Mouse (Mus musculus): Measurements from ENCODE around the gene Igf1r. TPM values are rescaled to one million over a fixed set of nuclear protein-coding genes. Genes with fewer than 3 reads are reported as not detected.

Igf1r gene
- polyA plus RNA-seq, 1 experiment from 2014 or later = 4.3 TPM

DNA sequence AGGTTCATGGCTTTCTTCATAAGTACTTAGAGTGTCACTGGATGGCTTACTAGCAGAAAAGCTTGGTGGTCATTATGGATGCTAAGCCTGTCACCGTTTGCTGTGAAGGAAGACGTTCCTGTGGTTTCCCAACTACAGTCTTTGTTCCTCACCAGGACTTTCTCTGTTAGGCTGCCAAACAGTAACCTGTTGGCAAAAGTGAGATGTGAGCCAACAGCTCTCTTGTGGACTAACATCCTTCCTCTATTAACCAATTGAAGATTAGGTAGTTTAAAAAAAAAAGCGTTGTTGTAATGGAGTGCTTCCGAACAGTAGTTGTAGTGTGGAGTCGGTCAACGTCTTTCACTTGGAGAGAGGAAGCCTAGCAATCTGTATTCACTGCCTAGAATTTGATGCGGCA is 15.8 kb upstream of the Igf1r start:
- Histone ChIP-seq H3K9ac (no peak overlapping the region), H3K4me3 (replicated peaks) (no peak overlapping the region), H3K4me2 (no peak overlapping the region), H3K4me1 (replicated peaks) (no peaks in the 10 kb centered on the region), H3K27ac (no peak overlapping the region), H3K27me3 (peaks cover 10% of the 10 kb centered on the region; the same call in 1 of the 2 replicates), H3K36me3 (no peaks in the 10 kb centered on the region), H3K9me3 (replicated peaks) (no peaks in the 10 kb centered on the region)
- ATAC-seq (ENCODE audit: low read depth) (no peak), DNase-seq (no peak)
- 67% methylated on average over 7 of the region's 7 CpGs for WGBS (ENCODE audit: insufficient replicate concordance)

GRCm38 (mm10) chr7:67943805-67944204 is 8.8 kb upstream of the Igf1r start:
- 39% methylated on average over 9 of the region's 9 CpGs for WGBS (ENCODE audit: insufficient replicate concordance)
- DNase-seq = no peak
- H3K27ac ChIP-seq = no peak overlapping the region
- no peak overlapping the region for H3K4me3 ChIP-seq (replicated peaks)
- no peak overlapping the region for H3K9ac ChIP-seq
- H3K9me3 ChIP-seq (replicated peaks) = no peaks in the 10 kb centered on the region
- no peak for ATAC-seq (ENCODE audit: low read depth)
- H3K27me3 ChIP-seq = peaks cover 24% of the 10 kb centered on the region
- H3K36me3 ChIP-seq = no peaks in the 10 kb centered on the region
- H3K4me1 ChIP-seq (replicated peaks) = peaks cover 5% of the 10 kb centered on the region
- H3K4me2 ChIP-seq = no peak overlapping the region

- no peak overlapping the region for H3K4me3 ChIP-seq (replicated peaks)
- 17% methylated on average over 1 of the region's 1 CpGs for WGBS (ENCODE audit: insufficient replicate concordance)
- no peaks in the 10 kb centered on the region for H3K36me3 ChIP-seq
- peak; percentile 10 for DNase-seq
- H3K27me3 ChIP-seq = peaks cover 17% of the 10 kb centered on the region
- H3K4me1 ChIP-seq (replicated peaks) = peaks cover 12% of the 10 kb centered on the region
- H3K9me3 ChIP-seq (replicated peaks) = no peaks in the 10 kb centered on the region
- H3K9ac ChIP-seq = no peak overlapping the region
- H3K4me2 ChIP-seq = no peak overlapping the region
- no peak for ATAC-seq (ENCODE audit: low read depth)
- no peak overlapping the region for H3K27ac ChIP-seq
These were observed 5.7 kb upstream of the Igf1r start for GRCm38 (mm10) chr7:67946901-67947300.

DNA sequence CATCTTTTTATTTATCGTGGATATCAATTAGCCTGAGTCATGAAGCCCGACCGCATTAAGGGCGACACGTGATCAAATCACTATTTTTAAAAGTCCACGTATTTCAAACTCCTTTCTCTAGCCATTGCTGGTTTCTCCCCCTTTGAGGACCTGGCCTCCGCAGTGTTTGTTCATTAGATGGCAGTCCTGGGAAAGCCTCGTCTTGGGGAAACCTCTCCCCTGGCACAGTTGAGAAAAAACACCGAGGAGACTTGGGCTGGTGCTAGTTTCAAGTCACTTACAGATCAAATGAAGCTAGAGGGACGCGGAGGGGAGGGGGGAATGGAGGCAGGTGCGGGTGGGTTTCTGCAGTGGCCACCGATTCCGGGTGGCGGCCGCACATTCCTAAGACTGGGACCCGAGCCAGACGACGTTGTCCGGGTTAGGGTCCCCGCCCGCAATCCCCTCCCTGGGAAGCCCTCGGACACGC is 2.2 kb upstream of the Igf1r start:
- no peak for DNase-seq
- peak overlapping the region; percentile 88 for H3K9ac ChIP-seq
- H3K4me2 ChIP-seq = peak overlapping the region; percentile 97
- H3K36me3 ChIP-seq = no peaks in the 10 kb centered on the region
- no peak for ATAC-seq (ENCODE audit: low read depth)
- WGBS (ENCODE audit: insufficient replicate concordance) = under 1% methylated on average over 21 of the region's 24 CpGs
- H3K4me1 ChIP-seq (replicated peaks) = peaks cover 39% of the 10 kb centered on the region
- peaks cover 19% of the 10 kb centered on the region for H3K27me3 ChIP-seq
- H3K9me3 ChIP-seq (replicated peaks) = no peaks in the 10 kb centered on the region
- H3K27ac ChIP-seq = peak overlapping the region; percentile 92
- H3K4me3 ChIP-seq (replicated peaks) = peak overlapping the region; percentile 90

DNA sequence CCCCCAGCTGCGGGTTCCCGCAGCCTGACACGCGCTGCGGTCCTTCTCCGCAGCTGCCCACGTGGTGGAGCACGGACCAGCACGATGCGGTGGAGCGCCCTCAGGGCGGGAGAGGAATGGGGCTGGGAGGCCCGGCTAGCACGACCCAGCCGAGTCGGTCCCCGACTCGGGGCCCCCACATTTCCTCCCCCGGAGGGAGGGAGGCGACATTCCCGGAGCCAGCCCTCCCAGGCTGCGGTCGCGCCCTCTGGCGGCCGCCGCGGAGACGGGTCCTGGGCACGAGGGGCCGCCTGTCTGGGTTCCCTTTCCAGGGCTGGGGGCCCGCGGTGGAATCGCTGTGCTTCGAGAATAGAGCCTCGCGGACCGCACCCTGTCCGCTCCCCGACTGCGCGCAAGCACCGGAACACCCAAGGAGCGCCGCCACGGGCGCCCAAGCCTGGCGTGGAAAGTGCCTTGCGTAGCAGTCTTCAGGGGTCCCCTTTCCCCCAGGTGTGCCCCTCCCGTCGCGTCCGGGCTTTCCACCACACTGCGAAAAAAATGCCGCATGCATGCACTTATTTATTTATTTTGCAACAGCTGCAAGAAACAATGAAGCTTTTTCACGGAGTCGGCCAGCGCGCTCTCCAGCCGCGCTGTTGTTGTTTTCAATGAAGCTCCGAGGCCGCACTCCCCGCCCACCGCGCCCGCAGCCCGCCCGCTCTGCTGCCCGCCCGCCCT is 1.7 kb upstream of the Igf1r start:
- DNase-seq = peak; percentile 78
- Histone ChIP-seq H3K4me3 (replicated peaks) (peak overlapping the region; percentile 90), H3K9ac (peak overlapping the region; percentile 88), H3K4me2 (peak overlapping the region; percentile 97), H3K27ac (peak overlapping the region; percentile 92), H3K4me1 (replicated peaks) (peaks cover 41% of the 10 kb centered on the region), H3K27me3 (peaks cover 19% of the 10 kb centered on the region), H3K36me3 (no peaks in the 10 kb centered on the region), H3K9me3 (replicated peaks) (no peaks in the 10 kb centered on the region)
- peak; percentile 79 for ATAC-seq (ENCODE audit: low read depth)
- WGBS (ENCODE audit: insufficient replicate concordance) = under 1% methylated on average over 58 of the region's 71 CpGs

DNA sequence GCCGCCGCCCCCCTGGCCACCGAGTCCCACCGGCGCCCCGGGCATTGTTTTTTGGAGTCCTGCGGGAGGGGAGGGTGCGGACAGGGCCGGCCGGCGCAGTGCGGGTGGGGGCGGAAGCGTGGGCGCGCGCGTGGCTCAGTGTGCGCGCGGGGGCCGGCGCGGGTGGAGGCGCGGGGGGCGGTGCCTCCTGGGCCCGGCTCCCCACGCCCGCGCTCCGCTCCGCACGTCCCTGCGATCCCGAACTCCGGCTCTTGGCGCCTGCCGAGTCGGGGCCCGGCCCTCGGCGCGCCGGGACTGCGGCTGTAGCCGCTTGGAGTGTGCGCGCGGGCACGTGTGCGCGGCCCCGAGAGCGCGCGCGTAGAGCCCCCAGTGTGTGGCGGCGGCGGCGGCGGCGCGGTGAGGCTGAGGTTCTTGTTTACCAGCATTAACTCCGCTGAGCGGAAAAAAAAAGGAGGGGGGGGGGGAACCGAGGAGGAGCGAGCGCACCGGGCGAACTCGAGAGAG is 1.0 kb upstream of the Igf1r start:
- Histone ChIP-seq H3K9me3 (replicated peaks) (no peaks in the 10 kb centered on the region), H3K9ac (peak overlapping the region; percentile 88), H3K36me3 (no peaks in the 10 kb centered on the region), H3K27ac (peak overlapping the region; percentile 92), H3K27me3 (peaks cover 19% of the 10 kb centered on the region), H3K4me3 (replicated peaks) (peak overlapping the region; percentile 90), H3K4me2 (peak overlapping the region; percentile 97), H3K4me1 (replicated peaks) (peaks cover 46% of the 10 kb centered on the region)
- ATAC-seq (ENCODE audit: low read depth) = peak; percentile 79
- peak; percentile 86 for DNase-seq
- under 1% methylated on average over 59 of the region's 73 CpGs for WGBS (ENCODE audit: insufficient replicate concordance)

DNA sequence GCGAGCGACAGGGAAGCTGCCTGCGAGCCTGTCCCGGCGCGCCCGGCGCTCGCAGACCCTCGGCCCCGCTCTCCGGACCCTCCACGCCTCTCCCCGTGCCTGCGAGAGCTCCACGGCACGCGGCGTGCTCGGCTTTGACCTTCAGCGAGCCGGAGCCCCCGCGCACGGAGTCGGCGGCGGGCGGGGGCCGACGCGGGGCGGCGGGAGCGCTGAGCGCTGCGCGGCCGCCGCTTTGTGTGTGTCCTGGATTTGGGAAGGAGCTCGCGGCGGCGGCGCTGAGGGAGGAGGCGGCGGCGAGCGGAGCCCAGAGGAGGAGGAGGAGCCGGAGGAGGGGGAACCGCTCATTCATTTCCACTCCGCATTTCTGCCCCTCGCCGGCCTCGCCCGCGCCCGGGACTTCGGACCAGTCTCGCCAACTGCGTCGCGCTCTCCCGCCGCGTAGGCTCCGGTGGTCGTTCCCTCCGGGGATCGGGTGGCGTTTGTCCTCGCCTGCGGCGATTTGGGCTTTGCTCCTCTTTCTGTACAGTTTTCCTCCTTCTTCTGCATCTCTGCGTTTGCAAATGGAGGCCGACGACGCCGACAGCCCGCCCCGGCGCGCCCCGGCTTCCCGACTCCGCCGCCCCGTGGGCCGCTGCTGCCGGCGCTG is 468 bp upstream of the Igf1r start:
- H3K4me2 ChIP-seq = peak overlapping the region; percentile 97
- H3K4me1 ChIP-seq (replicated peaks) = peaks cover 46% of the 10 kb centered on the region
- WGBS (ENCODE audit: insufficient replicate concordance) = under 1% methylated on average over 89 of the region's 91 CpGs
- peak; percentile 51 for ATAC-seq (ENCODE audit: low read depth)
- no peaks in the 10 kb centered on the region for H3K9me3 ChIP-seq (replicated peaks)
- H3K27me3 ChIP-seq = peaks cover 19% of the 10 kb centered on the region
- peak overlapping the region; percentile 92 for H3K27ac ChIP-seq
- DNase-seq = peak; percentile 68
- H3K9ac ChIP-seq = peak overlapping the region; percentile 88
- H3K36me3 ChIP-seq = no peaks in the 10 kb centered on the region
- H3K4me3 ChIP-seq (replicated peaks) = peak overlapping the region; percentile 90

GRCm38 (mm10) chr7:67953764-67954242 is 1.2 kb downstream of the Igf1r start:
- Histone ChIP-seq H3K9me3 (replicated peaks) (no peaks in the 10 kb centered on the region), H3K27ac (0 out of 2 replicates have a peak overlapping the region, but pooled peaks have one; percentile 92), H3K4me3 (replicated peaks) (peak overlapping the region; percentile 90), H3K4me2 (peak overlapping the region; percentile 97), H3K9ac (peak overlapping the region; percentile 88), H3K36me3 (no peaks in the 10 kb centered on the region), H3K27me3 (peaks cover 19% of the 10 kb centered on the region), H3K4me1 (replicated peaks) (peaks cover 61% of the 10 kb centered on the region)
- DNase-seq (no peak), ATAC-seq (ENCODE audit: low read depth) (no peak)
- under 1% methylated on average over 22 of the region's 23 CpGs for WGBS (ENCODE audit: insufficient replicate concordance)

DNA sequence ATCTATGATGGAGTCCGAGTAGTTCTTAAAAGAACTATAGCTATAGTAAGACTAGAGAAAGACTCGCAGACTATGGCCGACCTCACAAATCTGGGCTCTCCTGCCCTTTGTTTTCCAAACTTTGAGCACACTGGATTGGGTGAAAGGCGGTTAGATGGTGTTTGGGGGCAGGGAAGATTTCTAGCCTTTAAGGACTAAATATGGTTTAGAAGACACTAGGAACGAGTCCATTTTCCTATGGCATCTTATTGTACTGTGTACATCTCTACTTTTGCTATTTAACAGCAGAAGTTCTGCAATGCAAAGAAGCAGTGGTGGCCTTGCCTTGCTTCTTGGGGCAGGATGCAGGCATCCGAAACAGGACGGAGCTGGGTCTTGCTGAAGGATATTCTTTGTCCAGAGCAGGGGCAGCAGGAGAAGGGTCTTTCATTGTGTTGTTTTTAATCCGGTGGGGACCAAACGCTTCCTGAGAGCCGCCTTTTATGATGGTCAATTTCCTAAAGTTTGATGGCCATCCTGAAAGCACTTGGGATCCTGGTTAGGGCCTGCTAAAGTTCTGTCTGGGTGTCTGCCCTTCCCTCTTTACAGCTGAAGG is 2.1 kb downstream of the Igf1r start:
- H3K9me3 ChIP-seq (replicated peaks) = no peaks in the 10 kb centered on the region
- H3K27me3 ChIP-seq = peaks cover 19% of the 10 kb centered on the region
- peak overlapping the region; percentile 88 for H3K9ac ChIP-seq
- DNase-seq (no peak), ATAC-seq (ENCODE audit: low read depth) (no peak)
- no peaks in the 10 kb centered on the region for H3K36me3 ChIP-seq
- H3K4me3 ChIP-seq (replicated peaks) = peak overlapping the region; percentile 90
- H3K4me1 ChIP-seq (replicated peaks) = peaks cover 68% of the 10 kb centered on the region
- WGBS (ENCODE audit: insufficient replicate concordance) = 46% methylated on average over 10 of the region's 10 CpGs
- H3K4me2 ChIP-seq = peak overlapping the region; percentile 97
- H3K27ac ChIP-seq = no peak overlapping the region; the same call in 1 of the 2 replicates

GRCm38 (mm10) chr7:67955276-67955675 is 2.6 kb downstream of the Igf1r start:
- H3K4me2 ChIP-seq = peak overlapping the region; percentile 97
- peaks cover 18% of the 10 kb centered on the region for H3K27me3 ChIP-seq
- no peaks in the 10 kb centered on the region for H3K36me3 ChIP-seq
- ATAC-seq (ENCODE audit: low read depth) (no peak), DNase-seq (no peak)
- H3K9ac ChIP-seq = peak overlapping the region; percentile 88; the same call in 1 of the 2 replicates
- H3K27ac ChIP-seq = no peak overlapping the region
- H3K9me3 ChIP-seq (replicated peaks) = no peaks in the 10 kb centered on the region
- peaks cover 68% of the 10 kb centered on the region for H3K4me1 ChIP-seq (replicated peaks)
- H3K4me3 ChIP-seq (replicated peaks) = peak overlapping the region; percentile 90
- WGBS (ENCODE audit: insufficient replicate concordance) = 42% methylated on average over 5 of the region's 5 CpGs

- Histone ChIP-seq H3K4me2 (no peak overlapping the region), H3K27me3 (peaks cover 15% of the 10 kb centered on the region), H3K4me1 (replicated peaks) (peaks cover 79% of the 10 kb centered on the region), H3K27ac (no peak overlapping the region), H3K9ac (no peak overlapping the region), H3K9me3 (replicated peaks) (no peaks in the 10 kb centered on the region), H3K36me3 (no peaks in the 10 kb centered on the region), H3K4me3 (replicated peaks) (no peak overlapping the region)
- WGBS (ENCODE audit: insufficient replicate concordance) = 51% methylated on average over 6 of the region's 6 CpGs
- DNase-seq = no peak
- ATAC-seq (ENCODE audit: low read depth) = no peak
These were observed 4.7 kb downstream of the Igf1r start for GRCm38 (mm10) chr7:67957376-67957775.
